Mouse (Mus musculus) megakaryocyte, adult 5-6 weeks (primary cell): ENCODE results near the gene Srpr. TPM values are rescaled to one million over a fixed set of nuclear protein-coding genes. Genes with fewer than 3 reads are reported as not detected.

Experiments used
- ATAC-seq: 2 replicates; pipeline ENCODE4 v1.8.0; 2016; ENCODE audit warnings: mild to moderate bottlenecking, inconsistent platforms; ENCODE audit not compliant: poor library complexity, severe bottlenecking
- total RNA-seq, 2 experiments: library from RNA; stranded (forward) in 1 of 2; stranded (reverse) in 1 of 2; fragments of 153-499, 151-499 nt in 1 of 2; fragments of 221-1000, 200-1000 nt in 1 of 2; gene quantifications; 2 replicates each; pipeline versions ENCODE4 v1.2.3 to v1.2.4; 2015 to 2017

Gene Srpr
- total RNA-seq (2015) (54.9 and 56.3 TPM in 2 replicates), total RNA-seq (2017) (42.6 and 72.8 TPM in 2 replicates)

- peak; percentile 98 for ATAC-seq
Observed at GRCm38 (mm10) chr9:35199772-35200471, at the start of gene Srpr, which contains the start of gene Tirap. TSS of gene Srpr (plus strand) at chr9:35200175. TSS of gene Tirap (minus strand) at chr9:35200291.

- no peak for ATAC-seq
Observed at GRCm38 (mm10) chr9:35152923-35153322, 47.1 kb upstream of the Srpr start.

DNA sequence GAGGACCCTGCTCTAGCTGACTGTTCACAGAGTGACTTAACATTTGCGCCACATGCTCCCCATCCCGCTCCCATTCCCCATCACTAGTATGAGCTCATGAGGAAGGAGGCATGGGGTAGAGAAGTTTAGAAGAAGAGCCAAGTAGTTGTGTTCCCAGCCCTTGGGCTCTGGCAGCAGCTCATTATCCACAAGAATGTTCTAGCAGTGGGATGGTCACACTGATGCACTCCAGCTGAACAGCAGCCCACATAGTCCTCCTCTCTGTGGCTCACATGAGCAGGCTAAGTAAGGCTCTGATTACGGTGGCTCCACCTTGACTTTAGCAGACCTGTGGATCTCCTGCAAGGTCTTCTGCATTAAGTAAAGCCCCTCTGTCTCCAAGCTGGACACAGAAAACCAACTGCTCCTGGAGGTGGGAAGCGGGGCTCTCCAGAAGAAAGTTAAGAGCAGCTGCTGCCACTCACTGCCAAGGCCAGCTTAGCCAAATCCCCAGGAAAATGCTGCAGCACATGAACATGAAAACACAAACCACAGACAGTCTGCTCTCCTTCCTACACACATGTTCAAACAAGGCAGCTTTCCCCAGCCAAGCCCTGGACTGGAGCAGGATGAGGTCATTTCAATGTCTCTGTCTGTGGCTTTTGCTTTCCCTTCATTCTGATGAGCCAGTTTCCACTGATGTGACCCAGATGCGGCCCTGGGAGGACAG is 43.8 kb upstream of the Srpr start:
- ATAC-seq, result no peak

DNA sequence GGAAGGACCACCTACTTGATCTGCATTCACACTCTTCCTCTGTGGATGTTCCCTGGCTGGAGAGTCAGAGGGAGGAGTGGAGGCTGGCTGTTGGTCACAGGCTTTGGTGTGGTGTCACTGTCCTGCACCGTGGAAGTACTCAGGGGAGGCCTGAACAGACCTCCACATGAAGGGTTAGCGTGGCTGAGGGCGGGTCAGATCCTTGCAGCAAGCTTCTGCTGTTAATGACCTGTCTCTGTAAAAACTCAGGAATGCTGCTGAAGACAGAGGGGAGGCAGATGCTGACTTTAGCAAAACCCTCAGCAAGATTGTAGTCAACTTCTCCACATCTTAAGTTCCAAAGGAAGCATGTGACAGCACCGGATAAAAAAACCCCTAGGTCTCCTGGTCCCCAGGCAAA is 43.1 kb upstream of the Srpr start:
- no peak for ATAC-seq

GRCm38 (mm10) chr9:35158477-35158876 is 41.5 kb upstream of the Srpr start:
- no peak for ATAC-seq

DNA sequence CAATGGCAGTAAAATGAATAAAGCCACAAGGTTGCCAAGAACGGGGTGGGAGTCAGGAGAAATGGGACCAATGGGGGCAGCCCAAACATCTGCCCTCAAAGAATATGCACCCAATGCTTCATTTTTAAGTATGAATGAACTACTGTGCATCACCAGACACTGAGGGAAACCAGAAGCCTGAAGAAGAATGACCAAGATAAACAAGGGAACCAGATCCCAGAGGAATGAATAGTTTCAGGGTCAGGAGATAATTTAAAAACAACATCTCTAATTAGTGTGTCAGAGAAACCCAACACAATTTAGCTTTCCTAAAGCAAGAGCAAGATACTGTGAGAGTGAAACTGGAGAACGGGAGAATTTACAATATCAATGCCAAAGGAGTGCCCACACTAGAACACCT is 39.3 kb upstream of the Srpr start:
- no peak for ATAC-seq

GRCm38 (mm10) chr9:35161721-35162120 is 38.3 kb upstream of the Srpr start:
- ATAC-seq, result no peak

GRCm38 (mm10) chr9:35163011-35163690 is 36.8 kb upstream of the Srpr start:
- no peak for ATAC-seq

DNA sequence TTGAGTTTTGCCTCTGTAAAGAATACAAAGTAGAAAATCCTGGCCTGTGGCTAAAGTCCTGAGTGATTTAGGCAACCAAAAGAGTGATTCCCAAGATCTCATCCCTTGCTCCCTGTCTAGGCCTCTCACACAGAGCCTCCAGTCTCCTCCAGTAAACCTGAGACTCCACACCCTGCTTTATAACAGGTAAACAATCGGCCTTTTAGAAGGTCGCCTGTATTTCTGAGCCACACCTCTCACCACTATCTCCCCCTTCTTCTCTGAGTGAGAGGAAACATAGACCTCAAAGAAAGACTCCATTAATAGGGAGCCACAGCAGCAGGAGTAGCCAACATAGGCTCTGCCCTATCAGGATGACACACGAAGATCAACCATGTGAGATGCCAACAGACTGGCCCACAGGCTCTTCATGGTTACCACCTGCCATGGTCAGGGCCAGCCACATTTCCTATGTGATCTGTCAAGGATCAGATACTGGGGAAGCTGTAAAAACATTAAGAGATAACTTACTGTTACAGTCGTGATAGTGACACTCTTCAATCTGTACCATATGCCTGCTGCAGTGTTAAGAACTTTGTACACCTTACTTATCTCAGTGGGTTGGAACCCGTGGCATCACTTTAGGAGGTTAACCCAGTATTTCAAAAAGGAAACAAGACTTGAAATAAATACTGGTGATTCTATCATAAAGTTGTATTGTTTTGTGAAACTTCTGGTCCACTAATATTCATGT is 35.7 kb upstream of the Srpr start:
- no peak for ATAC-seq

DNA sequence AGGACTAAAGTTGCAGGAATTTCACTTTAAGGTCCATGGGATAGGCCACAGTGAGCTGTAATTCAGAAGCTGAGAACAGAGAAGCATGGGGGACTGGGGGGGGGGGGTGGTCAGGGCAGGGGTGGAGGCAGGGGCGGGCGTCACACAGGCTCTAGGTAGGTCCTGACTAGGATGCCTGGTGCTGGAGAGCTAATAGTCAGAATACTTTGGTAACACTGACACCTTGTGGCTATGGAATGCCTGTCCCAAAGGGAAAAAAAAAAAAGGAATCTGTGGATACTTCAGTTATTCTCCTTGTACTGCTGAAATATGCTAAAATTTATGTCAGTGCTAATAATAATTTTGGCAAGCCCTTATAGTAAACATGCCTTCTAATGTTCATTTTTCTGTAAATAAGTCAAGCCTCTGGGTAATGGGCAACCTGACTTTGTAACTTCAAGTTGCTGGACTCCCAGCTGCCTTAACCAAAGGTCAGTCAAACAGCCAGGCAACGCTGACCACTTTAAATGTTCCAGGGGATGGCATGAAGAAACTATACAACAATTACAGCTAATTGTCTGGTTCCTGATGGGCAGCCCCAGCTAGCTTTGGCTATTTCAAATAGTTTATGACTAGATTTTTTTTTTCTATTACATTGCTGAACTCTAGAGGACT is 33.7 kb upstream of the Srpr start:
- ATAC-seq, result peak; percentile 83

DNA sequence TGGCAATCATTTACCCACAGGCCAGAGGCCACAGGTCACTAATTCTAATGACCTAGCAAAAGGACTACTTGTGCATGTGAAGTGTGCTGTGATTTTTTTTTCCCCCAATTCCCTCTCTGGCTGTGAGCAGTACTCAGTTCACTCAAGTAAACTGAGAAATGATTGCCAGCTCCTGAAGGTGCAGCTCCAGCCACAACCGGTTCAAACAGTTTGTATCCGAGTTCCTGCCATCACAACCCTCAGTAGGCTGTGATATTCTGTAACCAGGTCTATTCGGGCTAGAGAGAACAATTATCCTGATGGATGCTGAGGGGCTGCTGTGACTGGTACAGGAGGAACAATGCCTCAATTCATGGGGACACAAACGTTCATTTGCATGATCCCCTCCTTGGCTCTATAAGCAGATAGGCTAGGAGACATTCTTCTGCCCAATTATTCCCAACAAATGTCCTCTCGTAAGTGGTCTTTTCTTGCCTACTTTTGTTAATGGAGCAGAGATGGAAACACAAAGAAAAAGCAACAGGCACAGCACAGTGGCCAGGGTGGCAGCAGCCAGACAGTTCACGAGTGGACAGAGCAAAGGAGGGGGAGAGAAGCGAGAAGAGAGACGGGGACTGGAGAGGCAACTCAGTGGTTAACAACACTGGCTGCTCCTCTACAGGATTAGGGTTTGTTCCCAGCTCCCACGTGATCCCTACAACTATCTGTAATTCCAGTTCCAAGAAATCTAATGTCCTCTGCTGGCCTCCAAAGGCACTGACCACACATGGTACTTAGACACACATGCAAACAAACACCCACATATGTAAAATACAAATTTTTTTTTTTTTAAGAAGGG is 33.0 kb upstream of the Srpr start:
- no peak for ATAC-seq

- peak; percentile 53; the same call in 1 of the 2 replicates for ATAC-seq
Observed at GRCm38 (mm10) chr9:35170071-35170470, 29.9 kb upstream of the Srpr start.

GRCm38 (mm10) chr9:35173331-35173730 is 26.6 kb upstream of the Srpr start:
- ATAC-seq, result no peak

DNA sequence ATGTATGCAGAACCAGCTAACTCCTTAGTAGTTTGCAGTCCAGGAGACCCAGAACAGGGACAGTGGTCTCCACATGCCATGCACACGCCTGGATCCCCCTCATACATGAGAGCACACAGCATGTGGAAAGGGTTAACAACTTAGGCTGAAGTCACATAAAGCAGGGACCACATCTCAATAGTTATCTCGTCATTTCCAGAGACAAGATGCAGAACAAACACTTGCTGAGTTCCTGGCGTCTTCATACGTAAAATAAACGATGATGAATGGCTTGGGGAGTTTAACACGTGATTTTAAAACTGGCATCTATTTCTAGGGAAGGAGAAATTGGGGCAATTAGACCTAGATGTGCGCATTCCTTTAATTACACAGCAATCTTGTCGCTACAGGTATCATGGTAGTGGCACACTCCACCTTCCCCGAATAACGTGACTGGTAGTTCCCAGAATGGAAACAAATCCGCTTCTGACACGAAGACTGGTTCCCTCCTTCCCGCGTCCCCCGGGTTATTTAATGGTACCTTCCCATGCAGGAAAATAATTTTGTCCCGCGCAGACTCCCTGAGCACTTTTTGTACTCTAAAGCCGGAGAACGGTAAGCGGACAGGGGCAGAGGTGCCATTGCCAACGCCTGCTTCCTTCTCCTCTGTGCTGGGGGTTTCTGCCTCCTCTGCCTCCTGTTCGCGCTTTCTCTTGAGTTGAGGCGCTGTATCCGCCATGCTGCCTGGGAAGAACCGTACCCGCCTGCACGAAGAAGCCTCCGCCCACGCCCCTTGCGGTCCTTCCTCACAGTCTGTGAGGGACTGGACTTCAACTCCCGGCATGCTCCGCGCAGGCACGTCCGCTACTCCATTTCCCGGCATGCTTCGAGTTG is 24.5 kb upstream of the Srpr start, which contains the start of gene Dcps:
TSS of gene Dcps (minus strand) at position 811 of the 873 bp plus-strand sequence.
- peak; percentile 100 for ATAC-seq

- ATAC-seq, result peak; percentile 30
Observed at GRCm38 (mm10) chr9:35176124-35176659, 23.8 kb upstream of the Srpr start.

DNA sequence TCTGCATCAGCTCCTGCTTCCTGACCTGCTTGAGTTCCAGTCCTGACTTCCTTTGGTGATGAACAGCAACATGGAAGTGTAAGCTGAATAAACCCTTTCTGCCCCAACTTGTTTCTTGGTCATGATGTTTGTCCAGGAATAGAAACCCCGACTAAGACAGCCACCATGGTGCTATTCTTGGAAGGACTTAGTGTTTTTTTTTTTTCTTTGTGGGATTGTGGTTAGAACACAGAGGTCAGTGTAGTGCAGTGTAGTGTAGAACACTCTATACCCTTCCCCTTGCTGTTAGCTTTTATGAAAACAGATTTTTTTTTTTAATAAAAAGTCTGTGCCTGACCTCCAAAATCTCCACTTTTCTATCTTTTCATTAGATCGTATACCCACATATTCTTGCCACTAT is 17.1 kb upstream of the Srpr start:
- ATAC-seq, result 0 out of 2 replicates have a peak, but pooled peaks have one; percentile 24

DNA sequence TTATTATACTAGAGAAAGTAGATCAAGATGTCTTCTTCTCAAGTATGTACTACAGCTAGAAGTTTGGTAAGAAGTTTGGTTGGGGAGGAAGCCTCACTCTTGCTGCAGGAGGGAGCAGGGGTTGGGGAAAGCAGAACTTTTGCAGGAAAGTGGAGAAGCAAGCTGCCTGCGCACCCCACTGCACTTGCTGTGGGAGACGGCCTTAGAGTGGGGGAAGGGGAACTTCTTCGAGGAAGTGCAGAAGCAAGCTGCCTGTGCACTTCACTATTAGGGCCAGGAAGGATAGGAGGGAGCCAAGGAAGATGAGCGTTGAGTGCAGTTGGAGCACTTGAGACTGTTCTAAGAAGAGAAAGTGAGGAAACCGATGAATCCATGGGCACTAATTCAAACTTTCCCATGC is 16.6 kb upstream of the Srpr start:
- peak; percentile 81 for ATAC-seq

DNA sequence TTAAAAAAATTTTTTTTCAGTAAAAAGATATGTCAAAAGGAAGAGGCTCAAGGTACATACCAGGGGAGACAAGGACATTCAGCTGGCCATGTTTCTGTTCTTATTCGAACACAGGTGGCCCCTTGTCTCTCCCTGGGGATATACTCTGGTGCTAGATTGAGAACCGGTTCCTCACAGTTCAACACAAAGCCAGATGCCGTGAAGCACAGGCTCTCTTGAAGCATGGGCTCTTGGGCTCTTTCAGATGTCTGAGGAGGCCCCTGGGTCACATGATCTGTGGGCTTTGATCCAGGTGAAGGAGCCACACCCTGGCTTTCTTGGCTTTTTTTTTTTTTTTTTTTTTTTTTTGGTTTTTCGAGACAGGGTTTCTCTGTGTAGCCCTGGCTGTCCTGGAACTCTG is 13.5 kb upstream of the Srpr start:
- ATAC-seq, result no peak
